Mouse (Mus musculus): Measurements from ENCODE around the gene Igfbp1. TPM values are rescaled to one million over a fixed set of nuclear protein-coding genes. Genes with fewer than 3 reads are reported as not detected.

The Igfbp1 gene
- polyA plus RNA-seq, 2 experiments: 1.4 to 1.6 TPM

GRCm38 (mm10) chr11:7228107-7228506 is 30.5 kb downstream of the Igfbp1 start:
- Histone ChIP-seq H3K9ac (ENCODE audit: low read depth, low read length, severe bottlenecking) (no peak overlapping the region), H3K4me1 (ENCODE audit: control insufficient read depth, insufficient read depth, low read length) (peaks cover 4% of the 10 kb centered on the region; the same call in 1 of the 2 replicates), H3K27ac (replicated peaks; ENCODE audit: low read depth, low read length) (no peak overlapping the region), H3K36me3 (ENCODE audit: control insufficient read depth, insufficient read depth, low read length) (no peaks in the 10 kb centered on the region), H3K4me3 (replicated peaks; ENCODE audit: low read length) (no peak overlapping the region), H3K4me2 (replicated peaks; ENCODE audit: low read depth, low read length, severe bottlenecking) (no peak overlapping the region), H3K9me3 (ENCODE audit: control insufficient read depth, low read length) (no peaks in the 10 kb centered on the region), H3K27me3 (ENCODE audit: control insufficient read depth, insufficient read depth, low read length) (no peaks in the 10 kb centered on the region)
- ATAC-seq (ENCODE audit: low FRiP score, low read depth): no peak
- WGBS: 85% methylated on average over 4 of the region's 4 CpGs
- DNase-seq (ENCODE audit: low spot score): no peak
- no peak for TF ChIP-seq POLR2A (IDR thresholded peaks at IDR 0.05; ENCODE audit: borderline replicate concordance, extremely low read depth, insufficient read depth, insufficient read length)

DNA sequence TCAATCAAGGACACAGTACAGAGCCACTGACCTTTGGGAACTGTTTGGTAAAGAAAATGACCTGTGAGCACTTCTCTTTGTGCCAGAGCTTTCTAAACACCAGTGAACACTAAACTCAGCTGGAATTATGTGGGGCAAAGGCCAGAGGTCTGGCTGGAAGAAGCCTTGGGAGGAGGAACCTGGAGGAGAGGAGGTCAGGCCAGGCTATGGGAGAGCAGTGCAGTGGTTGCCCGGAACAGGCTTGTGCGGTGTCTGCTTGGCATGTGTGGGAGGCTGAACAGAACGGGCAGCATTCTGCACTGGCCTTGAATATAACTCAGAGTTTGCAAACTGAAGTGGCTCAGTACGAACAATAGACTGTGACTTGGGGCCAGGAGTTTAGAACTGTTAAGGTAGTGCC is 32.4 kb downstream of the Igfbp1 start:
- H3K9me3 ChIP-seq (ENCODE audit: control insufficient read depth, low read length): no peaks in the 10 kb centered on the region
- 83% methylated on average over 4 of the region's 4 CpGs for whole genome bisulfite sequencing
- H3K27ac ChIP-seq (replicated peaks; ENCODE audit: low read depth, low read length): no peak overlapping the region
- no peak for TF ChIP-seq POLR2A (IDR thresholded peaks at IDR 0.05; ENCODE audit: borderline replicate concordance, extremely low read depth, insufficient read depth, insufficient read length)
- peaks cover 4% of the 10 kb centered on the region; the same call in 1 of the 2 replicates for H3K4me1 ChIP-seq (ENCODE audit: control insufficient read depth, insufficient read depth, low read length)
- DNase-seq (ENCODE audit: low spot score): no peak
- no peaks in the 10 kb centered on the region for H3K36me3 ChIP-seq (ENCODE audit: control insufficient read depth, insufficient read depth, low read length)
- H3K4me3 ChIP-seq (replicated peaks; ENCODE audit: low read length): no peak overlapping the region
- ATAC-seq (ENCODE audit: low FRiP score, low read depth): no peak
- no peak overlapping the region for H3K9ac ChIP-seq (ENCODE audit: low read depth, low read length, severe bottlenecking)
- H3K27me3 ChIP-seq (ENCODE audit: control insufficient read depth, insufficient read depth, low read length): no peaks in the 10 kb centered on the region
- no peak overlapping the region for H3K4me2 ChIP-seq (replicated peaks; ENCODE audit: low read depth, low read length, severe bottlenecking)

- no peak for TF ChIP-seq POLR2A (IDR thresholded peaks at IDR 0.05; ENCODE audit: borderline replicate concordance, extremely low read depth, insufficient read depth, insufficient read length)
- ATAC-seq (ENCODE audit: low FRiP score, low read depth) (no peak), DNase-seq (ENCODE audit: low spot score) (no peak)
- Histone ChIP-seq H3K9ac (ENCODE audit: low read depth, low read length, severe bottlenecking) (no peak overlapping the region), H3K4me3 (replicated peaks; ENCODE audit: low read length) (no peak overlapping the region), H3K27me3 (ENCODE audit: control insufficient read depth, insufficient read depth, low read length) (no peaks in the 10 kb centered on the region), H3K27ac (replicated peaks; ENCODE audit: low read depth, low read length) (no peak overlapping the region), H3K9me3 (ENCODE audit: control insufficient read depth, low read length) (no peaks in the 10 kb centered on the region), H3K36me3 (ENCODE audit: control insufficient read depth, insufficient read depth, low read length) (no peaks in the 10 kb centered on the region), H3K4me1 (ENCODE audit: control insufficient read depth, insufficient read depth, low read length) (peaks cover under 1% of the 10 kb centered on the region; the same call in 1 of the 2 replicates), H3K4me2 (replicated peaks; ENCODE audit: low read depth, low read length, severe bottlenecking) (no peak overlapping the region)
- 91% methylated on average over 4 of the region's 4 CpGs for WGBS
Observed at GRCm38 (mm10) chr11:7231958-7232357, 34.4 kb downstream of the Igfbp1 start.

GRCm38 (mm10) chr11:7233333-7233732 is 35.8 kb downstream of the Igfbp1 start:
- WGBS: 87% methylated on average over 2 of the region's 2 CpGs
- Histone ChIP-seq H3K9ac (ENCODE audit: low read depth, low read length, severe bottlenecking) (no peak overlapping the region), H3K4me2 (replicated peaks; ENCODE audit: low read depth, low read length, severe bottlenecking) (no peak overlapping the region), H3K27ac (replicated peaks; ENCODE audit: low read depth, low read length) (no peak overlapping the region), H3K4me3 (replicated peaks; ENCODE audit: low read length) (no peak overlapping the region), H3K9me3 (ENCODE audit: control insufficient read depth, low read length) (no peaks in the 10 kb centered on the region), H3K27me3 (ENCODE audit: control insufficient read depth, insufficient read depth, low read length) (no peaks in the 10 kb centered on the region), H3K4me1 (ENCODE audit: control insufficient read depth, insufficient read depth, low read length) (no peaks in the 10 kb centered on the region), H3K36me3 (ENCODE audit: control insufficient read depth, insufficient read depth, low read length) (no peaks in the 10 kb centered on the region)
- DNase-seq (ENCODE audit: low spot score) (no peak), ATAC-seq (ENCODE audit: low FRiP score, low read depth) (no peak)
- no peak for TF ChIP-seq POLR2A (IDR thresholded peaks at IDR 0.05; ENCODE audit: borderline replicate concordance, extremely low read depth, insufficient read depth, insufficient read length)

DNA sequence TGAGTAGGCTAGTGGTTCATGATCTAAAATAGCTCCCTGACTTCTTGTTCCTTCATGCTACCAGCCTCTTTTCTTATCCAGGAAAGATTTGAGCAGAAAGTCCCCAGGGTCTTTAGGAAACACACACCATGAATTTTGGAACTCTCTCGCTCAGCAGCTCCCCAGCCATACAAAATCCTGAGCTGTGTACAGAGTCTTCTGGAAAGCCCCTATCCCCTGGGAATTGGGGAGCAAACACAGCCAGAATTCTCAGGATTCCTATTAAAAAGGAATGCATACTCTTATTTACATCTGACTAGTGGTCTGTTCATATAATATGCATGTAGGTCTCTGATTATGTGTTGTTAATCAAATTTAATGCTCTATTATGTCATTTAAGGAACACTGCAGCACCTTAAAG is 36.9 kb downstream of the Igfbp1 start:
- Histone ChIP-seq H3K27me3 (ENCODE audit: control insufficient read depth, insufficient read depth, low read length) (no peaks in the 10 kb centered on the region), H3K27ac (replicated peaks; ENCODE audit: low read depth, low read length) (no peak overlapping the region), H3K4me2 (replicated peaks; ENCODE audit: low read depth, low read length, severe bottlenecking) (no peak overlapping the region), H3K4me3 (replicated peaks; ENCODE audit: low read length) (no peak overlapping the region), H3K4me1 (ENCODE audit: control insufficient read depth, insufficient read depth, low read length) (no peaks in the 10 kb centered on the region), H3K36me3 (ENCODE audit: control insufficient read depth, insufficient read depth, low read length) (no peaks in the 10 kb centered on the region), H3K9ac (ENCODE audit: low read depth, low read length, severe bottlenecking) (no peak overlapping the region), H3K9me3 (ENCODE audit: control insufficient read depth, low read length) (no peaks in the 10 kb centered on the region)
- TF ChIP-seq POLR2A (IDR thresholded peaks at IDR 0.05; ENCODE audit: borderline replicate concordance, extremely low read depth, insufficient read depth, insufficient read length): no peak
- no peak for ATAC-seq (ENCODE audit: low FRiP score, low read depth)
- no peak for DNase-seq (ENCODE audit: low spot score)
- WGBS: 64% methylated on average over 1 of the region's 1 CpGs
